Mouse (Mus musculus): ENCODE measurements at regions not wholly inside any gene's neighbourhood (a gene's known extent, or its start where the extent isn't known, plus 50 kb on each side); places are given as distances from the start of the nearest gene placed in this dataset.

GRCm38 (mm10) chr4:84805431-84805830 is 78.7 kb upstream of the Cntln start:
- Histone ChIP-seq H3K4me2 (no peak overlapping the region), H3K36me3 (no peaks in the 10 kb centered on the region), H3K9ac (no peak overlapping the region), H3K27ac (no peak overlapping the region), H3K4me3 (no peak overlapping the region), H3K9me3 (no peaks in the 10 kb centered on the region), H3K27me3 (no peaks in the 10 kb centered on the region), H3K4me1 (no peaks in the 10 kb centered on the region)
- WGBS: 79% methylated on average over 2 of the region's 2 CpGs
- no peak for ATAC-seq (ENCODE audit: insufficient number of reproducible peaks, insufficient read depth, low FRiP score, low TSS enrichment, low read depth)

DNA sequence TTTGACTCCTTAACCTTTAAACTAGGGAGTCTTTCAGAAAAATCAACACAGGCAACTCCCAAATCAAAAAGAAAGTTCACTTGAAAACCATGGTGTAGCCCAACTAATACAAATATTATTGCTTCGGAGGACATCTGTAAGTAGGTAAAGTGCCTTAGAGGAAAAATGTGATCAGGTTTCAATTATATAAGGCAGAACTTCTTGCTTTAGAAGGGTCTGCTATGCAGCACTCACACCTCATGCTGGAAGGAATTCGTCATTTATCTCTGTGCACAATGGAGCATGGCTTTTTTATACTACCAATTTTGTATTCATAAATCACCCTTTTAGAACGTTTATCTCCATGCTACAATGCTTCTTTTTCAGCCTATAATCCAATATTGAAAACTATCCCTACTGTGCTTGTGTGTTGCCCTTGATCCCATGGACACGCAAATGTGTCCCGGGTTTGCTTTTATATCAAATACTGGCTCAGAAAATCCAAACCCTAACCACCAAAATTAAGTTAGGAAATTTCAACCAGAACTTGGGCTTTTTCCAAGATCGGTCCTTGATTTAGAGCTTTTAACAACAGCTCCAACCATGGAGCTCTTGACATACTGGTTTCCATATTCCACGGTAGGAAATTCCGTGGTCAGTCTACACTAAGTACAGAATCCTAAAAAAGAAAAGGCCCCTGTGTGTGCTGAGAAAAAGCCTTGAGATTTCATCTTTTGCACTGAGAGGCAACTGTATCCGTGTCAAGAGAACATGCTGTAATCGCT is 90.8 kb upstream of the Cntln start:
- Histone ChIP-seq H3K4me3 (no peak overlapping the region), H3K27me3 (no peaks in the 10 kb centered on the region), H3K27ac (peak overlapping the region; percentile 58), H3K9ac (no peak overlapping the region), H3K4me2 (no peak overlapping the region), H3K36me3 (no peaks in the 10 kb centered on the region), H3K4me1 (0 out of 2 replicates have a peak, but pooled peaks cover 7% of the 10 kb centered on the region), H3K9me3 (no peaks in the 10 kb centered on the region; the same call in 1 of the 2 replicates)
- WGBS: 43% methylated on average over 10 of the region's 10 CpGs
- ATAC-seq (ENCODE audit: insufficient number of reproducible peaks, insufficient read depth, low FRiP score, low TSS enrichment, low read depth): 0 out of 2 replicates have a peak, but pooled peaks have one; percentile 37

DNA sequence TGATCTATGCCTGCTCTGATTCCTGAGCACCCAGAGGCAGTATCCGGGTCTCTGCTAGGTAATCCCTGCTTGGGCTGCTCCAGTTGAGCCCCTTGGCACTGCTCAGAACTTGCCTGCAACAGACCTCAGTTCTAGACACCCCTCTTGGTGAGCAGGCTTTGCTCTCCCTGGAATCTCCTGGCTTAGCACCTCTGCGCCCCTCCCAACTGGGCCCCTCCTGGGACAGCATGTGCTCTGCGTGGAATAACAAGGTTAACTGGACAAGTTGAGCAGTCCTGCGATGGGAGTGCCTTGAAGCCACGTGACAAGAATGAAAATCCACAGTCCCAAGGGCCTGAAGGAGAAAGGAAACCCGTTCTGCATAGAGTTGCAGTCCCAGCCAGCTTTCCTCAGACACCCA is 97.5 kb upstream of the Cntln start:
- no peak overlapping the region for H3K9ac ChIP-seq
- H3K9me3 ChIP-seq: no peaks in the 10 kb centered on the region
- 0 out of 2 replicates have a peak overlapping the region, but pooled peaks have one; percentile 14 for H3K27ac ChIP-seq
- no peaks in the 10 kb centered on the region for H3K27me3 ChIP-seq
- WGBS: 50% methylated on average over 6 of the region's 6 CpGs
- H3K4me2 ChIP-seq: no peak overlapping the region
- peaks cover 17% of the 10 kb centered on the region for H3K4me1 ChIP-seq
- no peak; the same call in 1 of the 2 replicates for ATAC-seq (ENCODE audit: insufficient number of reproducible peaks, insufficient read depth, low FRiP score, low TSS enrichment, low read depth)
- no peaks in the 10 kb centered on the region for H3K36me3 ChIP-seq
- no peak overlapping the region for H3K4me3 ChIP-seq

- 12% methylated on average over 11 of the region's 11 CpGs for WGBS
- peaks cover 30% of the 10 kb centered on the region for H3K4me1 ChIP-seq
- no peak for ATAC-seq (ENCODE audit: insufficient number of reproducible peaks, insufficient read depth, low FRiP score, low TSS enrichment, low read depth)
Observed at GRCm38 (mm10) chr4:84768161-84768560, 93.1 kb upstream of the Bnc2 start.

DNA sequence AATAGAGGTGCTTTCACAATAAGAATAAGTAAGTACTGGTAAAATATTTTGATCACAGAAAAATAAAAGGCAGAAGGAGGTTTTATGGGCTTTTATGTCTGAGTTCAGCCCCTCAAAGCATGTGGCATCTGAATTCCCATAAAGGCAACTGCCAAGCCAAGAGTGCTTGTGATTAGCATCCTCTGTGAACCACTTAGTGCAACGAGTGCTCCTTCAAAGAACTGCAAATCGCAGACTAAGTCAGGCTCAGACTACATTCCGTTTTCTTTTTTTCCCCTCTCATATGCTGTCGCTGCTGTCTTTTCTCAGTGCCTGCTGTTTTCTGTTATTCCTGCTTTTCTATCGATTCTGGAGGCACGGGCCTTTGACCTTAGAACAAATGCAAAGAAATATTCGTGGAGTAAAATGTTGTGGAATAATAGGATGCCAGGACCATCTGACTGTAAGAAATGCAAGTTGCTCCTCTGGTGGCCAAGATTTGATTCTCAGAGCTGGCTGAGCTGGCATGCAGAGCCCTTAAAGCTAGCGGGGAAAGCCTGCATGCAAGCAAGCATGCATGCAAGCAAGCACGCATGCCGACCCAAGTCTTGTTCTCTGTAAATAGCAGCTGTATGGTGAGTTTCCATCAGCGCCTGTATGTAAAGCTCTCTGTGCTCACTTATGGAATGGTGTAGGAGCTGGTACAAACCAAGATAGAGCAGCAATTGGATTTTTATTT is 91.8 kb upstream of the Bnc2 start:
- Histone ChIP-seq H3K4me3 (no peak overlapping the region), H3K36me3 (no peaks in the 10 kb centered on the region), H3K4me1 (peaks cover 30% of the 10 kb centered on the region), H3K27me3 (0 out of 2 replicates have a peak, but pooled peaks cover 3% of the 10 kb centered on the region), H3K9ac (no peak overlapping the region), H3K27ac (peak overlapping the region; percentile 68), H3K9me3 (no peaks in the 10 kb centered on the region), H3K4me2 (no peak overlapping the region)
- 37% methylated on average over 11 of the region's 11 CpGs for WGBS
- no peak for ATAC-seq (ENCODE audit: insufficient number of reproducible peaks, insufficient read depth, low FRiP score, low TSS enrichment, low read depth)

More at GRCm38 (mm10) chr4:84768161-84768560, 93.1 kb upstream of the Bnc2 start:
- Histone ChIP-seq H3K36me3 (no peaks in the 10 kb centered on the region), H3K27ac (peak overlapping the region; percentile 68), H3K4me2 (peak overlapping the region; percentile 36), H3K27me3 (0 out of 2 replicates have a peak, but pooled peaks cover 3% of the 10 kb centered on the region), H3K4me3 (peak overlapping the region; percentile 2; the same call in 1 of the 2 replicates), H3K9me3 (no peaks in the 10 kb centered on the region), H3K9ac (no peak overlapping the region)

GRCm38 (mm10) chr4:84757172-84757571 is 82.1 kb upstream of the Bnc2 start:
- Histone ChIP-seq H3K4me2 (no peak overlapping the region), H3K4me3 (no peak overlapping the region), H3K27ac (no peak overlapping the region), H3K4me1 (peaks cover 16% of the 10 kb centered on the region), H3K9me3 (no peaks in the 10 kb centered on the region), H3K36me3 (no peaks in the 10 kb centered on the region), H3K9ac (no peak overlapping the region), H3K27me3 (no peaks in the 10 kb centered on the region; the same call in 1 of the 2 replicates)
- no peak for ATAC-seq (ENCODE audit: insufficient number of reproducible peaks, insufficient read depth, low FRiP score, low TSS enrichment, low read depth)
- WGBS: 93% methylated on average over 5 of the region's 5 CpGs

DNA sequence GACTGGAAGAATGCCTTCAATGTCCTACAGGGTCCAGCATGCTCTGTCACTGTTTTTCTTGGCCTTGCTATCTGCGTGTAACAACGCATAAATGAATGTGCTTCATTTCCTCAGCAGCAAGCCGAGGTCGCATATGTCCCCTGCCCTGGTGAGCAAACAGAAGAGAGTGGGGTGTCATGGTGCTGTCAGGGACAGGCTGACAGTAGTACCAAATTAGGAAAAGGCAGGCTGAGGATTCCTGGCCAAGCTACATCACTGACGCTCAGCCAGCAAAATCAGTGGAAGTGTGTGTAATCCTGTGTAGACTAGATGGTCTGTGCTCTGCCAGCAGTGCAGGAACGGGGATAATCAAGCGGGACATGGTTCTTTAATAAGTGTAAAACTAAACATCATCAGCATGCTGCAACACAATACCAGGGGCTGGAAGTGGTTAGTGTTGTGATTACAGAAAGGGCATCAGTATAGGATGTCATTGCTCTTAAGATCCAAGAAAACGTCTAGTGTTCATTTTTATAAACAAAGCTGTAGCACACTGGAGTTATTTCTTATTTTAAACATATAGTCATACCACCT is 77.6 kb upstream of the Bnc2 start:
- Histone ChIP-seq H3K9ac (no peak overlapping the region), H3K27ac (peak overlapping the region; percentile 62; the same call in 1 of the 2 replicates), H3K27me3 (peaks cover 4% of the 10 kb centered on the region; the same call in 1 of the 2 replicates), H3K4me3 (no peak overlapping the region), H3K36me3 (no peaks in the 10 kb centered on the region), H3K4me2 (no peak overlapping the region), H3K4me1 (peaks cover 11% of the 10 kb centered on the region), H3K9me3 (no peaks in the 10 kb centered on the region)
- WGBS: 41% methylated on average over 8 of the region's 8 CpGs
- 0 out of 2 replicates have a peak, but pooled peaks have one; percentile 43 for ATAC-seq (ENCODE audit: insufficient number of reproducible peaks, insufficient read depth, low FRiP score, low TSS enrichment, low read depth)

DNA sequence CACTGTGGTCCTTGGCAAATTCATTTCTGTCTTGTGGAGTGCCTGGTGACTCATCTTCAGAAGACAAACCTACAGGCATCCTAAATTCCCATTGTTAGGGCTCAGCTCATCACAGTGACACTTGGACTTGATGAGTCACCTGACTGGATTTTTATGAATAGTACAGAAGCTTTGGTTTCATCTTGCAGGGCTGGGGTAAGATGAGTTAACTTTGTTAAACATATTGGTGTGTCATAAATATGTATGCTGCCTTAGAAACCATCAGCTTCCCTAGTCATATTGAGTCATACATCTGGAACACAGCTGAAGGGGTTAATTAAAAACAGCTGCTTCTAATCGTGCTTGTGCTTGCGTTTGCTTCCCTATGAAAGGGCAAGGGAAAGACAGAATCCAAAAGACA is 66.2 kb upstream of the Bnc2 start:
- Histone ChIP-seq H3K4me1 (peaks cover 19% of the 10 kb centered on the region), H3K27me3 (no peaks in the 10 kb centered on the region; the same call in 1 of the 2 replicates), H3K27ac (no peak overlapping the region), H3K9ac (no peak overlapping the region), H3K36me3 (no peaks in the 10 kb centered on the region), H3K4me3 (no peak overlapping the region), H3K9me3 (no peaks in the 10 kb centered on the region), H3K4me2 (no peak overlapping the region)
- WGBS: 5% methylated on average over 2 of the region's 2 CpGs
- ATAC-seq (ENCODE audit: insufficient number of reproducible peaks, insufficient read depth, low FRiP score, low TSS enrichment, low read depth): no peak

DNA sequence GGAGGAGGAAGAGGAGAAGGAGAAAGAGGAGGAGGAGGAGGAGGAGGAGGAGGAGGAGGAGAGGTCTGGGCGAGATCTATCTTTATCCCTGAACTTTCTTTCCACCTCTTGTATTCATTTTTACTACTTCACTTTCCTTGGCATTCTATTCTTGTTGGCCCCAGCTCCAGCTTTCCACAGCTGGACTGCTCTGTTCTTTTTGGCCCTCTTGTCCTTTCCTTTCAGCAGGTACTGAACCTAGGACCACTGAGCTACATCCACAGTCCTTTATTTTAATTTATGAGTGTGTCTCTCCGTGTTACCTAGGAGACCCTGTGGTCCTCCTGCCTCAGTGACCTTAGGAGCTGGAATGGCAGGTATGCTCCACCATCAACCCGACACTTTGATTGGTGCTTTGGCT is 65.7 kb upstream of the Bnc2 start:
- no peak overlapping the region for H3K4me2 ChIP-seq
- H3K4me1 ChIP-seq: peaks cover 19% of the 10 kb centered on the region
- no peaks in the 10 kb centered on the region for H3K9me3 ChIP-seq
- no peak overlapping the region for H3K9ac ChIP-seq
- 52% methylated on average over 3 of the region's 3 CpGs for WGBS
- H3K27me3 ChIP-seq: no peaks in the 10 kb centered on the region; the same call in 1 of the 2 replicates
- H3K36me3 ChIP-seq: no peaks in the 10 kb centered on the region
- no peak overlapping the region for H3K27ac ChIP-seq
- no peak for ATAC-seq (ENCODE audit: insufficient number of reproducible peaks, insufficient read depth, low FRiP score, low TSS enrichment, low read depth)
- no peak overlapping the region for H3K4me3 ChIP-seq

Data from embryonic facial prominence, embryonic 13.5 days (tissue).